ENCODE assay signal across 13 mouse cellular contexts in the genomic region with DNA sequence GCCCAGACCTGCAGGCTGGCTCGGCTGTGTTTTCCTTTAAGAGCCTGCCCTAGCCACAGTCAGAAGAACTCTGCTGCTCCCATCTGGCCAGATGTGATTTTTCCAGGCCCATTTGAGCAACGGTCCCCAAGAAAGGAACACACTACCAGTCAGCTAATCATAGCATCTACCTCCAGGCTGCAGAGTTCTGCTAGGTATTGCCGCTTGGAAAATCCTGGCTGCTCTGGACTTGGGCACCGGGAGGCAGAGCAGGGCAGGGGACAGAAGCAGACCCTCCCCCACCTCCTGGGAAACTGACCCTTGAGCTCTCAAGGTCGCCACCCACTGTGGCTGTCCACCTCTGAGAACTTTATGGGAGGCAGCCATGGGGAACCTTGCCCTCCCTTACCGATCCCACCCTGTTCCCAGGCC. TPM values are rescaled to one million over a fixed set of nuclear protein-coding genes. Genes with fewer than 3 reads are reported as not detected.
DNase-seq lines count a peak whose midpoint lies in the region; ATAC-seq and TF ChIP-seq lines count a peak whose summit lies in the region.
"Had no signal": no experiment of that assay in that cellular context is flagged by ENCODE, and none has a peak within 500 bp of the region (broad histone marks: within the 10 kb centered on the region; RNA-seq: fewer than 3 reads in every experiment).

No protein-coding gene starts in this region.

- no peak overlapping the region for H3K27ac ChIP-seq in left cerebral cortex, adult 2 months
- no peak overlapping the region for H3K27ac ChIP-seq in intestine, embryonic 15.5 days
- no peak overlapping the region for H3K27ac ChIP-seq in neural tube, embryonic 15.5 days (replicated peaks)
- H3K27ac ChIP-seq: forebrain, embryonic 13.5 days; limb, embryonic 12.5 days had no signal

- ATAC-seq in intestine, embryonic 15.5 days, result peak; percentile 62
- ATAC-seq in neural tube, embryonic 15.5 days (ENCODE audit: low FRiP score), result no peak
- ATAC-seq: forebrain, embryonic 13.5 days had no signal

- H3K4me1 ChIP-seq in intestine, embryonic 15.5 days (replicated peaks), result 0 out of 2 replicates have a peak, but pooled peaks cover 3% of the 10 kb centered on the region
- no peaks in the 10 kb centered on the region for H3K4me1 ChIP-seq in neural tube, embryonic 15.5 days

- peak; percentile 21; the same call in 1 of the 2 replicates for TF ChIP-seq CTCF in left cerebral cortex, adult 2 months (IDR thresholded peaks at IDR 0.05)

- H3K4me3 ChIP-seq in left cerebral cortex, adult 2 months, result no peak overlapping the region
- H3K4me3 ChIP-seq in intestine, embryonic 15.5 days (replicated peaks), result no peak overlapping the region
- no peak overlapping the region for H3K4me3 ChIP-seq in neural tube, embryonic 15.5 days (replicated peaks)
- H3K4me3 ChIP-seq: forebrain, embryonic 13.5 days; limb, embryonic 12.5 days had no signal

- H3K9ac ChIP-seq in intestine, embryonic 15.5 days, result no peak overlapping the region
- H3K9ac ChIP-seq in neural tube, embryonic 15.5 days (replicated peaks), result no peak overlapping the region
- H3K9ac ChIP-seq: forebrain, embryonic 13.5 days; limb, embryonic 12.5 days had no signal

- no peak for DNase-seq in left cerebral cortex, adult 2 months (ENCODE audit: extremely low spot score in 1 of 2, low spot score in 2 of 2)
- no peak for DNase-seq in left cerebral cortex, adult 9 months (ENCODE audit: low spot score in 2 of 2)
- peak; percentile 81 for DNase-seq in adipocyte (ENCODE audit: low spot score)
- peak; percentile 52 for DNase-seq in lung, postnatal 10 days
- DNase-seq in ovary, adult 18-20 months (ENCODE audit: low spot score), result no peak
- DNase-seq in left cerebral cortex, adult 11 months (ENCODE audit: low spot score), result no peak
- DNase-seq: thymus, postnatal 14 days had no signal

- H3K27me3 ChIP-seq in intestine, embryonic 15.5 days (replicated peaks), result no peaks in the 10 kb centered on the region
- H3K27me3 ChIP-seq in neural tube, embryonic 15.5 days (replicated peaks), result no peaks in the 10 kb centered on the region
- H3K27me3 ChIP-seq: limb, embryonic 12.5 days had no signal

- intact Hi-C loops in left cerebral cortex, adult 2 months (cut with DNase I), result no loop called here

- no peaks in the 10 kb centered on the region for H3K36me3 ChIP-seq in intestine, embryonic 15.5 days
- no peaks in the 10 kb centered on the region for H3K36me3 ChIP-seq in neural tube, embryonic 15.5 days
- H3K36me3 ChIP-seq: limb, embryonic 12.5 days had no signal

- 27% methylated on average over 6 of the region's 6 CpGs for WGBS in intestine, embryonic 15.5 days
- WGBS in neural tube, embryonic 15.5 days, result 32% methylated on average over 6 of the region's 6 CpGs

- no peaks in the 10 kb centered on the region for H3K9me3 ChIP-seq in intestine, embryonic 15.5 days
- H3K9me3 ChIP-seq in neural tube, embryonic 15.5 days (replicated peaks), result no peaks in the 10 kb centered on the region
- H3K9me3 ChIP-seq: forebrain, embryonic 13.5 days; limb, embryonic 12.5 days had no signal

- no peak overlapping the region for H3K4me2 ChIP-seq in intestine, embryonic 15.5 days (replicated peaks)
- no peak overlapping the region for H3K4me2 ChIP-seq in neural tube, embryonic 15.5 days
- H3K4me2 ChIP-seq: forebrain, embryonic 13.5 days; limb, embryonic 12.5 days had no signal

RNA-seq across cellular contexts. Expression of gene Clec18a, which starts 12.4 kb away (rescaled TPM):
- total RNA-seq in left cerebral cortex, adult 2 months (2021), result 1 to 10 TPM; 3.7 to 6.4 TPM
- 0.13 and 0.32 TPM in 2 replicates for polyA plus RNA-seq in intestine, embryonic 15.5 days (2015; fragmentation: Nextera tagmentation; extraction: Ambion mirVana)
- 0.31 and 0.65 TPM in 2 replicates for polyA plus RNA-seq in neural tube, embryonic 15.5 days (2015; fragmentation: Nextera tagmentation; extraction: Ambion mirVana)
- total RNA-seq: adrenal gland, adult 18-20 months had no signal

RNA-seq across cellular contexts. Expression of gene Pdpr, which starts 14.6 kb away (rescaled TPM):
- total RNA-seq in left cerebral cortex, adult 2 months (2021), result 10 to 100 TPM; 31.2 to 31.9 TPM
- polyA plus RNA-seq in intestine, embryonic 15.5 days (2015; fragmentation: Nextera tagmentation; extraction: Ambion mirVana), result 9.5 and 10.1 TPM in 2 replicates
- 10.3 and 10.5 TPM in 2 replicates for polyA plus RNA-seq in neural tube, embryonic 15.5 days (2015; fragmentation: Nextera tagmentation; extraction: Ambion mirVana)

RNA-seq across cellular contexts. Expression of gene Exosc6, which starts 23.7 kb away (rescaled TPM):
- not detected for total RNA-seq in left cerebral cortex, adult 2 months (2021)
- polyA plus RNA-seq in intestine, embryonic 15.5 days (2015; fragmentation: Nextera tagmentation; extraction: Ambion mirVana), result 23.0 and 24.3 TPM in 2 replicates
- polyA plus RNA-seq in neural tube, embryonic 15.5 days (2015; fragmentation: Nextera tagmentation; extraction: Ambion mirVana), result not detected in 2 replicates
- total RNA-seq: adrenal gland, adult 18-20 months had no signal
- polyA plus RNA-seq: forebrain, embryonic 13.5 days; neural tube, embryonic 14.5 days had no signal

RNA-seq across cellular contexts. Expression of gene Aars, which starts 46.9 kb away (rescaled TPM):
- total RNA-seq in left cerebral cortex, adult 2 months (2021), result 100 to 1,000 TPM in 1 of 2 experiments, 10 to 100 TPM in 1; 90.2 to 103 TPM
- 50.4 and 54.1 TPM in 2 replicates for polyA plus RNA-seq in intestine, embryonic 15.5 days (2015; fragmentation: Nextera tagmentation; extraction: Ambion mirVana)
- polyA plus RNA-seq in neural tube, embryonic 15.5 days (2015; fragmentation: Nextera tagmentation; extraction: Ambion mirVana), result 79.6 and 91.0 TPM in 2 replicates

RNA-seq across cellular contexts. Expression of gene Ddx19b, which starts 48.3 kb away (rescaled TPM):
- total RNA-seq in left cerebral cortex, adult 2 months (2021), result 10 to 100 TPM; 21.3 to 22.5 TPM
- 7.0 and 7.5 TPM in 2 replicates for polyA plus RNA-seq in intestine, embryonic 15.5 days (2015; fragmentation: Nextera tagmentation; extraction: Ambion mirVana)
- polyA plus RNA-seq in neural tube, embryonic 15.5 days (2015; fragmentation: Nextera tagmentation; extraction: Ambion mirVana), result 6.0 and 6.1 TPM in 2 replicates

Comparison
In these comparisons a context has a peak if more than half of its experiments do, and no peak if none do; other contexts are left out.
1. DNase-seq: peak in adipocyte (single experiment) and lung, postnatal 10 days (single experiment); none in left cerebral cortex, adult 2 months (0 of 2), left cerebral cortex, adult 9 months (0 of 2), ovary, adult 18-20 months (single experiment) and left cerebral cortex, adult 11 months (single experiment).
2. RNA of gene Exosc6, which starts 23.7 kb away (polyA plus RNA-seq): 23.0 to 24.3 TPM in intestine, embryonic 15.5 days; not detected in neural tube, embryonic 15.5 days; every median in the first group is over 10 times any median in the second.